Mouse (Mus musculus) kidney, postnatal 14 days (tissue): ENCODE measurements at regions not wholly inside any gene's neighbourhood (a gene's known extent, or its start where the extent isn't known, plus 50 kb on each side); places are given as distances from the start of the nearest gene placed in this dataset.
A peak's percentile ranks its signal among the peaks of the same experiment; 100 is the strongest.

ENCODE experiments used
- DNase-seq: peaks from one replicate; pipeline ENCODE4 v3.0.0; 2022; ENCODE audit warnings: mixed read lengths

- peak; percentile 81 for DNase-seq
Measured at GRCm38 (mm10) chr1:154118374-154119004, 82.5 kb upstream of the Zfp648 start.

GRCm38 (mm10) chr1:154119611-154120010 is 81.4 kb upstream of the Zfp648 start:
- peak; percentile 47 for DNase-seq

GRCm38 (mm10) chr1:154120693-154121092 is 80.3 kb upstream of the Zfp648 start:
- peak; percentile 90 for DNase-seq

- DNase-seq, result no peak
Measured at GRCm38 (mm10) chr1:154124981-154125380, 76.0 kb upstream of the Zfp648 start.

- no peak for DNase-seq
Measured at GRCm38 (mm10) chr1:154126487-154126886, 74.5 kb upstream of the Zfp648 start.

- no peak for DNase-seq
Measured at GRCm38 (mm10) chr1:154139488-154139887, 61.5 kb upstream of the Zfp648 start.

GRCm38 (mm10) chr1:154143691-154144090 is 57.3 kb upstream of the Zfp648 start:
- no peak for DNase-seq

GRCm38 (mm10) chr1:154147001-154147571 is 53.9 kb upstream of the Zfp648 start:
- no peak for DNase-seq

GRCm38 (mm10) chr1:154148948-154149347 is 52.0 kb upstream of the Zfp648 start:
- DNase-seq, result peak; percentile 82

- DNase-seq, result no peak
Measured at GRCm38 (mm10) chr1:154149431-154150143, 51.4 kb upstream of the Zfp648 start.

- DNase-seq, result peak; percentile 91
Measured at GRCm38 (mm10) chr1:154150167-154150851, 50.7 kb upstream of the Zfp648 start.
